Mouse (Mus musculus) ES-E14 (cell line): ENCODE results near the gene Sipa1l2.

Experiments used
- CHD2 ChIP-seq: IDR thresholded peaks from 2 replicates; pipeline ENCODE4 v1.6.1; 2014; ENCODE audit warnings: mild to moderate bottlenecking, low read depth, low read length, inconsistent platforms
- ZC3H11A ChIP-seq: IDR thresholded peaks from 2 replicates; pipeline ENCODE4 v1.6.1; 2012; ENCODE audit warnings: low read depth, mild to moderate bottlenecking, inconsistent platforms, low read length, borderline replicate concordance

DNA sequence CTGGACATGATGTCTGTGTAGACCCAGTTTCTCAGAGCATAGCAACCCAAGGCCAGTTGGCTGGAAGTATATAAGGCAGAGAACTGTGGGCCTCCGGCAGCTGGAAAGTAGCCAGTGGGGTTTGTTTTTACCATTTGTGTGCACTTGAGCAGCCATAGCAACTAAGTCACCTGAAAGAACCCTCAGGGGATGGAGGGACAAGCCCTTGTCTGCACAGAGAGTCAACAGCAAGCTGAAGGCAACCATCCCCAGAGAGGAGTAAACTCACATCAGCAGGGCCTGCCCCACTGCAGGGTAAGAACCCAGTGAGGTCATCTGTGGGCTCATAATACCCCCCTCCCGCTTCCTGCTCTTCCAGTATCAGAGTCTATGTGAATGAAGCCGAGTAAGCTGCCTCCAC, 14.7 kb upstream of the Sipa1l2 start:
- TF ChIP-seq ZC3H11A (no peak), CHD2 (no peak)
